In genomic region chr3:38875872-38876271, GRCm38 (mm10) we compare ENCODE assay signal across 23 mouse cellular contexts. TPM values are rescaled to one million over a fixed set of nuclear protein-coding genes. Genes with fewer than 3 reads are reported as not detected.
DNase-seq lines count a peak whose midpoint lies in the region; ATAC-seq and TF ChIP-seq lines count a peak whose summit lies in the region.
"Had no signal": no experiment of that assay in that cellular context is flagged by ENCODE, and none has a peak within 500 bp of the region (broad histone marks: within the 10 kb centered on the region; RNA-seq: fewer than 3 reads in every experiment).

No protein-coding gene starts in this region.

- no peak overlapping the region for H3K27ac ChIP-seq in intestine, postnatal 0 days (ENCODE audit: low read depth, low read length)
- no peak overlapping the region for H3K27ac ChIP-seq in intestine, embryonic 16.5 days (ENCODE audit: low read length)
- H3K27ac ChIP-seq in lung, embryonic 14.5 days (ENCODE audit: low read depth): no peak overlapping the region
- H3K27ac ChIP-seq in MEL (ENCODE audit: control insufficient read depth, low read depth, low read length): no peak overlapping the region
- H3K27ac ChIP-seq in neural tube, embryonic 15.5 days (replicated peaks): no peak overlapping the region
- H3K27ac ChIP-seq: embryonic facial prominence, embryonic 12.5 days; forebrain, embryonic 12.5 days; heart, embryonic 10.5 days; kidney, embryonic 15.5 days; limb, embryonic 13.5 days; liver, embryonic 15.5 days; midbrain, embryonic 12.5 days had no signal

- no peaks in the 10 kb centered on the region for H3K4me1 ChIP-seq in intestine, postnatal 0 days (replicated peaks; ENCODE audit: control insufficient read depth, insufficient read depth, low read length)
- no peaks in the 10 kb centered on the region for H3K4me1 ChIP-seq in intestine, embryonic 16.5 days (ENCODE audit: control insufficient read depth, insufficient read depth, low read length)
- H3K4me1 ChIP-seq in lung, embryonic 14.5 days (ENCODE audit: insufficient read depth): no peaks in the 10 kb centered on the region
- no peaks in the 10 kb centered on the region for H3K4me1 ChIP-seq in MEL (ENCODE audit: control insufficient read depth in 1 of 2, insufficient read depth in 2 of 2, low read length in 2 of 2)
- no peaks in the 10 kb centered on the region for H3K4me1 ChIP-seq in neural tube, embryonic 15.5 days
- H3K4me1 ChIP-seq: embryonic facial prominence, embryonic 12.5 days; forebrain, embryonic 12.5 days; heart, embryonic 10.5 days; kidney, embryonic 15.5 days; limb, embryonic 13.5 days; liver, embryonic 15.5 days; midbrain, embryonic 12.5 days had no signal

- H3K4me3 ChIP-seq in intestine, postnatal 0 days (ENCODE audit: low read depth, low read length): no peak overlapping the region
- no peak overlapping the region for H3K4me3 ChIP-seq in intestine, embryonic 16.5 days (ENCODE audit: low read length)
- no peak overlapping the region for H3K4me3 ChIP-seq in lung, embryonic 14.5 days (ENCODE audit: low read depth, low read length)
- no peak overlapping the region for H3K4me3 ChIP-seq in MEL (ENCODE audit: control insufficient read depth in 1 of 2, insufficient read depth in 1 of 2, low read depth in 2 of 2, low read length in 2 of 2)
- no peak overlapping the region for H3K4me3 ChIP-seq in neural tube, embryonic 15.5 days (replicated peaks)
- H3K4me3 ChIP-seq: embryonic facial prominence, embryonic 12.5 days; erythroblast, embryonic 14.5 days; forebrain, embryonic 12.5 days; heart, embryonic 10.5 days; kidney, embryonic 15.5 days; limb, embryonic 13.5 days; liver, embryonic 15.5 days; midbrain, embryonic 12.5 days had no signal

- 88% methylated on average over 2 of the region's 2 CpGs for whole genome bisulfite sequencing in intestine, postnatal 0 days
- 91% methylated on average over 2 of the region's 2 CpGs for WGBS in intestine, embryonic 16.5 days
- 82% methylated on average over 2 of the region's 2 CpGs for WGBS in lung, embryonic 14.5 days
- 92% methylated on average over 2 of the region's 2 CpGs for WGBS in neural tube, embryonic 15.5 days

- peak; percentile 20; the same call in 1 of the 2 replicates for TF ChIP-seq CTCF in intestine, postnatal 0 days (IDR thresholded peaks at IDR 0.05; ENCODE audit: low read depth)
- TF ChIP-seq CTCF in lung, embryonic 14.5 days (IDR thresholded peaks at IDR 0.05; ENCODE audit: low read depth): peak; percentile 42; the same call in 1 of the 2 replicates
- TF ChIP-seq CTCF in MEL (IDR thresholded peaks at IDR 0.05 in 2 of 3, conservative IDR thresholded peaks at IDR 0.05 in 1 of 3; ENCODE audit: control insufficient read depth in 1 of 3, insufficient read depth in 1 of 3, low read depth in 2 of 3, low read length in 3 of 3, poor library complexity in 1 of 3, severe bottlenecking in 1 of 3): peak in 1 of 3 experiments; percentile 20; a peak in 2 of 6 replicates

- DNase-seq in lung, embryonic 14.5 days: no peak
- no peak for DNase-seq in lung, adult 18-20 months
- peak; percentile 6 for DNase-seq in MEL (ENCODE audit: low read depth, low spot score)
- DNase-seq in adrenal gland, postnatal 25 days: no peak
- DNase-seq: adrenal gland, adult 2 months; cerebellum, adult 2 months; cerebellum, postnatal 25 days; gastrocnemius, postnatal 36 days; kidney, adult 11 months; lung, postnatal 10 days; right cerebral cortex, postnatal 14 days had no signal

- no peak for TF ChIP-seq EP300 in MEL (IDR thresholded peaks at IDR 0.05; ENCODE audit: low read depth in 1 of 2, low read length in 2 of 2)

- H3K27me3 ChIP-seq in intestine, postnatal 0 days (replicated peaks; ENCODE audit: control insufficient read depth, insufficient read depth, low read length): no peaks in the 10 kb centered on the region
- no peaks in the 10 kb centered on the region for H3K27me3 ChIP-seq in intestine, embryonic 16.5 days (replicated peaks; ENCODE audit: control insufficient read depth, insufficient read depth, low read length)
- no peaks in the 10 kb centered on the region for H3K27me3 ChIP-seq in lung, embryonic 14.5 days (ENCODE audit: insufficient read depth, low read length)
- H3K27me3 ChIP-seq in MEL (ENCODE audit: control insufficient read depth in 1 of 2, insufficient read depth in 2 of 2, low read length in 2 of 2): no peaks in the 10 kb centered on the region
- no peaks in the 10 kb centered on the region for H3K27me3 ChIP-seq in neural tube, embryonic 15.5 days (replicated peaks)
- H3K27me3 ChIP-seq: embryonic facial prominence, embryonic 12.5 days; forebrain, embryonic 12.5 days; kidney, embryonic 15.5 days; limb, embryonic 13.5 days; liver, embryonic 15.5 days had no signal

- H3K9me3 ChIP-seq in intestine, postnatal 0 days (ENCODE audit: control insufficient read depth): no peaks in the 10 kb centered on the region
- 0 out of 2 replicates have a peak, but pooled peaks cover 3% of the 10 kb centered on the region for H3K9me3 ChIP-seq in intestine, embryonic 16.5 days (ENCODE audit: control insufficient read depth, low read length)
- H3K9me3 ChIP-seq in lung, embryonic 14.5 days (ENCODE audit: low read depth, low read length): no peaks in the 10 kb centered on the region
- H3K9me3 ChIP-seq in MEL (replicated peaks; ENCODE audit: insufficient read depth, low read length): no peaks in the 10 kb centered on the region
- no peaks in the 10 kb centered on the region for H3K9me3 ChIP-seq in neural tube, embryonic 15.5 days (replicated peaks)
- H3K9me3 ChIP-seq: embryonic facial prominence, embryonic 12.5 days; forebrain, embryonic 12.5 days; heart, embryonic 10.5 days; kidney, embryonic 15.5 days; liver, embryonic 15.5 days; midbrain, embryonic 12.5 days had no signal

- no peak for TF ChIP-seq RAD21 in MEL (IDR thresholded peaks at IDR 0.05; ENCODE audit: low read depth, low read length)

- no peaks in the 10 kb centered on the region for H3K79me2 ChIP-seq in MEL (ENCODE audit: control insufficient read depth, insufficient read depth, low read length, poor library complexity)

- H3K4me2 ChIP-seq in intestine, postnatal 0 days (replicated peaks; ENCODE audit: low read depth): no peak overlapping the region
- H3K4me2 ChIP-seq in intestine, embryonic 16.5 days (ENCODE audit: low read depth, low read length): no peak overlapping the region
- H3K4me2 ChIP-seq in lung, embryonic 14.5 days: no peak overlapping the region
- no peak overlapping the region for H3K4me2 ChIP-seq in neural tube, embryonic 15.5 days
- H3K4me2 ChIP-seq: embryonic facial prominence, embryonic 12.5 days; forebrain, embryonic 12.5 days; kidney, embryonic 15.5 days; limb, embryonic 13.5 days; liver, embryonic 15.5 days; midbrain, embryonic 12.5 days had no signal

- no peaks in the 10 kb centered on the region for H3K36me3 ChIP-seq in intestine, postnatal 0 days (ENCODE audit: control insufficient read depth, insufficient read depth)
- H3K36me3 ChIP-seq in intestine, embryonic 16.5 days (ENCODE audit: control insufficient read depth, insufficient read depth, low read length): no peaks in the 10 kb centered on the region
- no peaks in the 10 kb centered on the region for H3K36me3 ChIP-seq in lung, embryonic 14.5 days (ENCODE audit: insufficient read depth)
- H3K36me3 ChIP-seq in MEL (ENCODE audit: control insufficient read depth in 1 of 2, insufficient read depth in 2 of 2, low read length in 2 of 2): no peaks in the 10 kb centered on the region
- H3K36me3 ChIP-seq in neural tube, embryonic 15.5 days: peaks cover 10% of the 10 kb centered on the region
- H3K36me3 ChIP-seq: embryonic facial prominence, embryonic 12.5 days; forebrain, embryonic 12.5 days; heart, embryonic 10.5 days; kidney, embryonic 15.5 days; limb, embryonic 13.5 days; liver, embryonic 15.5 days; midbrain, embryonic 12.5 days had no signal

- ATAC-seq in intestine, postnatal 0 days: no peak
- ATAC-seq in intestine, embryonic 16.5 days: no peak
- ATAC-seq in lung, embryonic 14.5 days (ENCODE audit: insufficient read depth): no peak
- no peak for ATAC-seq in neural tube, embryonic 15.5 days (ENCODE audit: low FRiP score)
- ATAC-seq: hindbrain, embryonic 16.5 days had no signal

- H3K9ac ChIP-seq in intestine, postnatal 0 days (ENCODE audit: low read depth, low read length): no peak overlapping the region
- no peak overlapping the region for H3K9ac ChIP-seq in intestine, embryonic 16.5 days (ENCODE audit: low read depth, low read length)
- H3K9ac ChIP-seq in lung, embryonic 14.5 days: no peak overlapping the region
- H3K9ac ChIP-seq in MEL (ENCODE audit: control insufficient read depth, low read depth, low read length, poor library complexity, severe bottlenecking): no peak overlapping the region
- no peak overlapping the region for H3K9ac ChIP-seq in neural tube, embryonic 15.5 days (replicated peaks)
- H3K9ac ChIP-seq: embryonic facial prominence, embryonic 12.5 days; forebrain, embryonic 12.5 days; kidney, embryonic 15.5 days; limb, embryonic 13.5 days; liver, embryonic 15.5 days; midbrain, embryonic 12.5 days had no signal

- TF ChIP-seq POLR2A in MEL (IDR thresholded peaks at IDR 0.05; ENCODE audit: control insufficient read depth in 1 of 2, insufficient read depth in 1 of 2, low read depth in 1 of 2, low read length in 2 of 2, poor library complexity in 1 of 2): no peak

TF ChIP-seq in MEL, 35 proteins besides CTCF, POLR2A, EP300 and RAD21:
- no peak for TF ChIP-seq JUND (IDR thresholded peaks at IDR 0.05; ENCODE audit: low read depth, low read length)
- no peak for TF ChIP-seq TBP (IDR thresholded peaks at IDR 0.05; ENCODE audit: low read depth, low read length)
- TF ChIP-seq MAZ (IDR thresholded peaks at IDR 0.05; ENCODE audit: low read depth, low read length): no peak
- no peak for TF ChIP-seq HCFC1 (IDR thresholded peaks at IDR 0.05; ENCODE audit: low read depth, low read length)
- no peak for TF ChIP-seq E2F4 (IDR thresholded peaks at IDR 0.05; ENCODE audit: borderline replicate concordance, low read depth, low read length)
- no peak for TF ChIP-seq TAL1 (IDR thresholded peaks at IDR 0.05; ENCODE audit: low read length)
- no peak for TF ChIP-seq GATA1 (IDR thresholded peaks at IDR 0.05; ENCODE audit: low read depth, low read length)
- no peak for TF ChIP-seq SIN3A (IDR thresholded peaks at IDR 0.05; ENCODE audit: low read length)
- no peak for TF ChIP-seq ZKSCAN1 (IDR thresholded peaks at IDR 0.05; ENCODE audit: low read depth, low read length)
- TF ChIP-seq USF1 (IDR thresholded peaks at IDR 0.05; ENCODE audit: low read depth, low read length): no peak
TF ChIP-seq in MEL: peak in this region for 0.

RNA-seq across cellular contexts. Expression of gene Fat4, which starts 10.9 kb away (rescaled TPM):
- polyA plus RNA-seq in intestine, postnatal 0 days (2015; fragmentation: Nextera tagmentation; extraction: Ambion mirVana): 2.8 and 3.0 TPM in 2 replicates
- polyA plus RNA-seq in intestine, embryonic 16.5 days (2015; fragmentation: Nextera tagmentation; extraction: Ambion mirVana): 3.5 and 3.7 TPM in 2 replicates
- 9.3 and 9.7 TPM in 2 replicates for polyA plus RNA-seq in lung, embryonic 14.5 days (2014; fragmentation: Nextera tagmentation; extraction: Ambion mirVana)
- not detected in 2 replicates for total RNA-seq in MEL (2012; rRNA removed)
- not detected for polyA plus RNA-seq in MEL (2012; ENCODE audit: insufficient read depth in 1 of 2, insufficient read length in 2 of 2, low read depth in 1 of 2, low replicate concordance in 2 of 2, missing spikeins in 1 of 2)
- 23.7 and 39.6 TPM in 2 replicates for total RNA-seq in adrenal gland, postnatal 25 days (2021)
- polyA plus RNA-seq in neural tube, embryonic 15.5 days (2015; fragmentation: Nextera tagmentation; extraction: Ambion mirVana): 10.6 and 11.8 TPM in 2 replicates
- polyA plus RNA-seq: erythroblast, embryonic 14.5 days had no signal
